Mouse (Mus musculus) erythroblast, embryonic 14.5 days (primary cell): ENCODE measurements around the gene 4931406P16Rik. TPM values are rescaled to one million over a fixed set of nuclear protein-coding genes. Genes with fewer than 3 reads are reported as not detected.

Source experiments
- H3K27me3 ChIP-seq: 2 replicates; pipeline ENCODE4 v1.6.1; 2012; ENCODE audit warnings: inconsistent platforms; ENCODE audit not compliant: control insufficient read depth
- H3K36me3 ChIP-seq: 2 replicates; pipeline ENCODE4 v1.6.1; 2012; ENCODE audit warnings: mild to moderate bottlenecking, inconsistent platforms; ENCODE audit not compliant: control insufficient read depth
- H3K4me1 ChIP-seq: 2 replicates; pipeline ENCODE4 v1.6.1; 2012; ENCODE audit warnings: inconsistent platforms; ENCODE audit not compliant: control insufficient read depth
- H3K4me3 ChIP-seq: replicated peaks from 2 replicates; pipeline ENCODE3; 2012; ENCODE audit warnings: moderate library complexity, mild to moderate bottlenecking, inconsistent platforms
- H3K9me3 ChIP-seq: 2 replicates; pipeline ENCODE4 v1.6.1; 2012; ENCODE audit warnings: low read length, inconsistent platforms, mixed read lengths; ENCODE audit not compliant: control insufficient read depth
- GATA1 ChIP-seq: IDR thresholded peaks from 2 replicates; pipeline ENCODE4 v1.6.1; 2012; ENCODE audit warnings: low read length, inconsistent platforms, mixed read lengths
- TAL1 ChIP-seq: IDR thresholded peaks from 3 replicates; pipeline ENCODE4 v1.6.1; 2012; ENCODE audit warnings: low read length, inconsistent platforms, mixed read lengths
- polyA plus RNA-seq: library from polyadenylated mRNA; stranded (reverse); fragments of >175 nt; gene quantifications from 2 replicates; pipeline ENCODE4 v1.2.3, GENCODE M21; 2012

The 4931406P16Rik gene
- polyA plus RNA-seq: 2.8 and 3.3 TPM in 2 replicates

- H3K27me3 ChIP-seq: peaks cover 4% of the 10 kb centered on the region; the same call in 1 of the 2 replicates
- peaks cover 21% of the 10 kb centered on the region for H3K36me3 ChIP-seq
- no peaks in the 10 kb centered on the region for H3K9me3 ChIP-seq
- TF ChIP-seq GATA1: no peak
- TF ChIP-seq TAL1: no peak
- H3K4me3 ChIP-seq: peak within 1 kb of the TSS; percentile 97
- H3K4me1 ChIP-seq: peaks cover 46% of the 10 kb centered on the region
Observed at GRCm38 (mm10) chr7:34313443-34313875, at the start of gene 4931406P16Rik. 4931406P16Rik (minus strand) TSS chr7:34313551.

- no peak overlapping the region for H3K4me3 ChIP-seq
- TF ChIP-seq TAL1 (no peak), GATA1 (no peak)
- no peaks in the 10 kb centered on the region for H3K9me3 ChIP-seq
- H3K27me3 ChIP-seq: no peaks in the 10 kb centered on the region
- no peaks in the 10 kb centered on the region for H3K4me1 ChIP-seq
- H3K36me3 ChIP-seq: peaks cover 86% of the 10 kb centered on the region
Observed at GRCm38 (mm10) chr7:34355629-34356028, 42.3 kb upstream of the 4931406P16Rik start.

GRCm38 (mm10) chr7:34351997-34352396 is 38.6 kb upstream of the 4931406P16Rik start:
- Histone ChIP-seq H3K9me3 (no peaks in the 10 kb centered on the region), H3K4me3 (no peak overlapping the region), H3K27me3 (no peaks in the 10 kb centered on the region), H3K4me1 (no peaks in the 10 kb centered on the region), H3K36me3 (peaks cover 97% of the 10 kb centered on the region)
- TF ChIP-seq TAL1 (no peak), GATA1 (no peak)

GRCm38 (mm10) chr7:34350166-34350565 is 36.8 kb upstream of the 4931406P16Rik start:
- no peak for TF ChIP-seq GATA1
- TF ChIP-seq TAL1: no peak
- peaks cover 99% of the 10 kb centered on the region for H3K36me3 ChIP-seq
- H3K27me3 ChIP-seq: no peaks in the 10 kb centered on the region
- H3K4me1 ChIP-seq: no peaks in the 10 kb centered on the region
- H3K4me3 ChIP-seq: no peak overlapping the region
- no peaks in the 10 kb centered on the region for H3K9me3 ChIP-seq

GRCm38 (mm10) chr7:34348011-34348410 is 34.7 kb upstream of the 4931406P16Rik start:
- Histone ChIP-seq H3K4me3 (no peak overlapping the region), H3K4me1 (no peaks in the 10 kb centered on the region), H3K27me3 (no peaks in the 10 kb centered on the region), H3K9me3 (no peaks in the 10 kb centered on the region), H3K36me3 (peaks cover 99% of the 10 kb centered on the region)
- TF ChIP-seq GATA1 (no peak), TAL1 (no peak)

- Histone ChIP-seq H3K4me1 (no peaks in the 10 kb centered on the region), H3K9me3 (no peaks in the 10 kb centered on the region), H3K4me3 (no peak overlapping the region), H3K36me3 (peaks cover 99% of the 10 kb centered on the region), H3K27me3 (no peaks in the 10 kb centered on the region)
- no peak for TF ChIP-seq TAL1
- TF ChIP-seq GATA1: no peak
Observed at GRCm38 (mm10) chr7:34347041-34347440, 33.7 kb upstream of the 4931406P16Rik start.

GRCm38 (mm10) chr7:34346505-34346904 is 33.2 kb upstream of the 4931406P16Rik start:
- Histone ChIP-seq H3K27me3 (no peaks in the 10 kb centered on the region), H3K9me3 (no peaks in the 10 kb centered on the region), H3K36me3 (peaks cover 99% of the 10 kb centered on the region), H3K4me3 (no peak overlapping the region), H3K4me1 (no peaks in the 10 kb centered on the region)
- TF ChIP-seq TAL1 (no peak), GATA1 (no peak)

- H3K4me1 ChIP-seq: no peaks in the 10 kb centered on the region
- H3K4me3 ChIP-seq: no peak overlapping the region
- peaks cover 84% of the 10 kb centered on the region for H3K36me3 ChIP-seq
- H3K27me3 ChIP-seq: no peaks in the 10 kb centered on the region
- TF ChIP-seq TAL1 (no peak), GATA1 (no peak)
- H3K9me3 ChIP-seq: no peaks in the 10 kb centered on the region
Observed at GRCm38 (mm10) chr7:34342040-34342793, 28.9 kb upstream of the 4931406P16Rik start.

- no peaks in the 10 kb centered on the region for H3K4me1 ChIP-seq
- H3K9me3 ChIP-seq: peaks cover 2% of the 10 kb centered on the region; the same call in 1 of the 2 replicates
- no peak overlapping the region for H3K4me3 ChIP-seq
- H3K36me3 ChIP-seq: peaks cover 71% of the 10 kb centered on the region
- H3K27me3 ChIP-seq: no peaks in the 10 kb centered on the region
- TF ChIP-seq TAL1 (no peak), GATA1 (no peak)
Observed at GRCm38 (mm10) chr7:34340841-34341240, 27.5 kb upstream of the 4931406P16Rik start.

GRCm38 (mm10) chr7:34339164-34339489 is 25.8 kb upstream of the 4931406P16Rik start:
- H3K4me3 ChIP-seq: no peak overlapping the region
- H3K9me3 ChIP-seq: peaks cover 2% of the 10 kb centered on the region; the same call in 1 of the 2 replicates
- peaks cover 8% of the 10 kb centered on the region for H3K4me1 ChIP-seq
- H3K27me3 ChIP-seq: no peaks in the 10 kb centered on the region
- TF ChIP-seq TAL1 (no peak), GATA1 (no peak)
- H3K36me3 ChIP-seq: peaks cover 54% of the 10 kb centered on the region
